Comparison of ENCODE assay signal across 10 mouse cellular contexts in the genomic region with DNA sequence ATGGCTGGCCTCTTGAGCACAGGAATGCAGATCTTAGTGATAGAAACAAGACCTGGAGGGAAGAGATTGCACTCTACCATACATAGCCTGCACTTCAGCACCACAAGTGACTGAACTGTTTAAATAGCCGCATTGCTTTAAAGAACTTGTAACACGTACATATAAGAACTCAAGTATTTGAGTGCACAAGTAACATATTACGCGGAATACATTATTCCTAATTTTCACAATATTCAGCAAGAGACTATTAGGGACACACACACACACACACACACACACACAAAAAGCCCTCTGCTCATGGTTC. TPM values are rescaled to one million over a fixed set of nuclear protein-coding genes. Genes with fewer than 3 reads are reported as not detected.
DNase-seq lines count a peak whose midpoint lies in the region; ATAC-seq and TF ChIP-seq lines count a peak whose summit lies in the region.
"Had no signal": no experiment of that assay in that cellular context is flagged by ENCODE, and none has a peak within 500 bp of the region (broad histone marks: within the 10 kb centered on the region; RNA-seq: fewer than 3 reads in every experiment).

No protein-coding gene starts in this region.

- DNase-seq in heart, adult 8-10 months (ENCODE audit: low spot score) = no peak
- DNase-seq in hindbrain, embryonic 10.5 days (ENCODE audit: low spot score) = no peak
- DNase-seq in thymus, postnatal 14 days = no peak
- no peak for DNase-seq in gastrocnemius, postnatal 4 days (ENCODE audit: low spot score in 2 of 2)
- DNase-seq in ovary, postnatal 10 days (ENCODE audit: low spot score) = no peak
- DNase-seq: cerebellum, adult 11 months had no signal

- no peak for ATAC-seq in heart, embryonic 13.5 days (ENCODE audit: extremely low read depth, insufficient number of reproducible peaks, low FRiP score, low TSS enrichment)

- H3K4me3 ChIP-seq in heart, embryonic 13.5 days = peak overlapping the region; percentile 79
- H3K4me3 ChIP-seq in E14TG2a.4 (replicated peaks; ENCODE audit: low read length) = peak overlapping the region; percentile 95
- peak overlapping the region; percentile 89 for H3K4me3 ChIP-seq in hindbrain, embryonic 10.5 days
- H3K4me3 ChIP-seq in macrophage (ENCODE audit: inconsistent target) = peak overlapping the region; percentile 30; the same call in 1 of the 2 replicates

- 50% methylated on average over 4 of the region's 4 CpGs for WGBS in heart, embryonic 13.5 days
- WGBS in hindbrain, embryonic 10.5 days = 77% methylated on average over 4 of the region's 4 CpGs
- 59% methylated on average over 4 of the region's 4 CpGs for WGBS in macrophage (ENCODE audit: missing documents)

- peaks cover 62% of the 10 kb centered on the region for H3K4me1 ChIP-seq in heart, embryonic 13.5 days
- peaks cover 51% of the 10 kb centered on the region for H3K4me1 ChIP-seq in E14TG2a.4 (replicated peaks; ENCODE audit: low read depth, low read length)
- H3K4me1 ChIP-seq in hindbrain, embryonic 10.5 days (replicated peaks) = peaks cover 34% of the 10 kb centered on the region

- peak overlapping the region; percentile 80 for H3K9ac ChIP-seq in heart, embryonic 13.5 days

- H3K9me3 ChIP-seq in heart, embryonic 13.5 days = no peaks in the 10 kb centered on the region
- no peaks in the 10 kb centered on the region for H3K9me3 ChIP-seq in E14TG2a.4 (ENCODE audit: low read length)
- no peaks in the 10 kb centered on the region for H3K9me3 ChIP-seq in hindbrain, embryonic 10.5 days

- peak overlapping the region; percentile 87 for H3K4me2 ChIP-seq in heart, embryonic 13.5 days

- H3K79me2 ChIP-seq in macrophage (ENCODE audit: inconsistent target) = peaks cover 47% of the 10 kb centered on the region

- peak overlapping the region; percentile 95 for H3K27ac ChIP-seq in heart, embryonic 13.5 days (replicated peaks)
- peak overlapping the region; percentile 96 for H3K27ac ChIP-seq in hindbrain, embryonic 10.5 days
- peak overlapping the region; percentile 83 for H3K27ac ChIP-seq in macrophage

- no peak for TF ChIP-seq CTCF in E14TG2a.4 (conservative IDR thresholded peaks at IDR 0.05; ENCODE audit: low read length)

- H3K36me3 ChIP-seq in heart, embryonic 13.5 days = no peaks in the 10 kb centered on the region
- no peaks in the 10 kb centered on the region for H3K36me3 ChIP-seq in E14TG2a.4 (ENCODE audit: insufficient read depth, low read length)
- H3K36me3 ChIP-seq in hindbrain, embryonic 10.5 days = peaks cover 4% of the 10 kb centered on the region
- H3K36me3 ChIP-seq in macrophage (ENCODE audit: inconsistent target) = no peaks in the 10 kb centered on the region

- H3K27me3 ChIP-seq in heart, embryonic 13.5 days (replicated peaks) = no peaks in the 10 kb centered on the region
- H3K27me3 ChIP-seq in E14TG2a.4 (ENCODE audit: insufficient read depth, low read length) = no peaks in the 10 kb centered on the region
- no peaks in the 10 kb centered on the region for H3K27me3 ChIP-seq in hindbrain, embryonic 10.5 days (ENCODE audit: insufficient read depth, poor library complexity, severe bottlenecking)

RNA-seq across cellular contexts. Expression of a gene that starts 0.7 kb away (rescaled TPM):
- 24.1 and 26.8 TPM in 2 replicates for polyA plus RNA-seq in heart, embryonic 13.5 days (2015; fragmentation: Nextera tagmentation; extraction: Ambion mirVana)
- total RNA-seq in heart, adult 8-10 months (2022) = 10 to 100 TPM; 14.0 to 21.4 (median 15.6) TPM
- polyA plus RNA-seq in hindbrain, embryonic 10.5 days (2016; fragmentation: Nextera tagmentation; extraction: Ambion mirVana) = 41.3 and 41.8 TPM in 2 replicates
- total RNA-seq in macrophage (2018; cell fraction: chromatin; rRNA removed) = 10 to 100 TPM; 19.6 to 88.4 (median 53.1) TPM
- total RNA-seq in macrophage (2018; cell fraction: cytosol; rRNA removed) = 10 to 100 TPM; 38.4 to 91.1 (median 57.9) TPM
- total RNA-seq in macrophage (2018; cell fraction: nucleus; rRNA removed) = 100 to 1,000 TPM in 1 of 26 experiments, 10 to 100 TPM in 25; 33.0 to 102 (median 46.7) TPM
- polyA plus RNA-seq in macrophage (2018) = 54.1 to 88.6 TPM (median 71.3 TPM) in 3 replicates
- total RNA-seq in gastrocnemius, postnatal 4 days (2021) = 10 to 100 TPM; 19.5 to 21.1 TPM

RNA-seq across cellular contexts. Expression of a gene that starts 13.0 kb away (rescaled TPM):
- not detected in 2 replicates for polyA plus RNA-seq in heart, embryonic 13.5 days (2015; fragmentation: Nextera tagmentation; extraction: Ambion mirVana)
- not detected for total RNA-seq in heart, adult 8-10 months (2022)
- not detected in 2 replicates for polyA plus RNA-seq in hindbrain, embryonic 10.5 days (2016; fragmentation: Nextera tagmentation; extraction: Ambion mirVana)
- total RNA-seq in macrophage (2018; cell fraction: chromatin; rRNA removed) = not detected
- total RNA-seq in macrophage (2018; cell fraction: cytosol; rRNA removed) = not detected
- under 1 TPM in 1 of 26 experiments, not detected in 25; 0.97 TPM for total RNA-seq in macrophage (2018; cell fraction: nucleus; rRNA removed)
- polyA plus RNA-seq in macrophage (2018) = not detected in 3 replicates
- total RNA-seq in gastrocnemius, postnatal 4 days (2021) = not detected
- total RNA-seq: layer of hippocampus, postnatal 10 days had no signal

Comparison
In these comparisons a context has a peak if more than half of its experiments do, and no peak if none do; other contexts are left out.
1. H3K4me3 ChIP-seq: peak in every context shown above with its lines; median percentile 95 in E14TG2a.4; 89 in hindbrain, embryonic 10.5 days; 79 in heart, embryonic 13.5 days; 30 in macrophage.